Mouse (Mus musculus): Measurements from ENCODE around the gene Nbeal2. TPM values are rescaled to one million over a fixed set of nuclear protein-coding genes. Genes with fewer than 3 reads are reported as not detected.

The Nbeal2 gene
- total RNA-seq, 2 experiments from 2014 or later: 1.4 to 16.3 TPM

GRCm38 (mm10) chr9:110680736-110681507, 27.0 kb upstream of the Nbeal2 start:
- ATAC-seq (replicated peaks; ENCODE audit: low FRiP score, poor library complexity, severe bottlenecking): no peak

- ATAC-seq (replicated peaks; ENCODE audit: low FRiP score, poor library complexity, severe bottlenecking): no peak
Observed at GRCm38 (mm10) chr9:110678886-110679285, 24.9 kb upstream of the Nbeal2 start.

GRCm38 (mm10) chr9:110676492-110676911, 22.5 kb upstream of the Nbeal2 start:
- peak; percentile 62 for ATAC-seq (replicated peaks; ENCODE audit: low FRiP score, poor library complexity, severe bottlenecking)

GRCm38 (mm10) chr9:110673107-110673752, 19.3 kb upstream of the Nbeal2 start:
- ATAC-seq (replicated peaks; ENCODE audit: low FRiP score, poor library complexity, severe bottlenecking): no peak

- 0 out of 2 replicates have a peak, but pooled peaks have one; percentile 58 for ATAC-seq (replicated peaks; ENCODE audit: low FRiP score, poor library complexity, severe bottlenecking)
Observed at GRCm38 (mm10) chr9:110672462-110673106, 18.6 kb upstream of the Nbeal2 start.

GRCm38 (mm10) chr9:110669785-110670184, 15.8 kb upstream of the Nbeal2 start:
- no peak for ATAC-seq (replicated peaks; ENCODE audit: low FRiP score, poor library complexity, severe bottlenecking)

GRCm38 (mm10) chr9:110668601-110669293, 14.8 kb upstream of the Nbeal2 start:
- ATAC-seq (replicated peaks; ENCODE audit: low FRiP score, poor library complexity, severe bottlenecking): peak; percentile 50; the same call in 1 of the 2 replicates

- ATAC-seq (replicated peaks; ENCODE audit: low FRiP score, poor library complexity, severe bottlenecking): no peak
Observed at GRCm38 (mm10) chr9:110667219-110667836, 13.4 kb upstream of the Nbeal2 start.

- ATAC-seq (replicated peaks; ENCODE audit: low FRiP score, poor library complexity, severe bottlenecking): no peak
Observed at GRCm38 (mm10) chr9:110666374-110666773, 12.4 kb upstream of the Nbeal2 start.

- peak; percentile 91 for ATAC-seq (replicated peaks; ENCODE audit: low FRiP score, poor library complexity, severe bottlenecking)
Observed at GRCm38 (mm10) chr9:110665912-110666311, 12.0 kb upstream of the Nbeal2 start.

GRCm38 (mm10) chr9:110662844-110663243, 8.9 kb upstream of the Nbeal2 start:
- no peak for ATAC-seq (replicated peaks; ENCODE audit: low FRiP score, poor library complexity, severe bottlenecking)

- no peak for ATAC-seq (replicated peaks; ENCODE audit: low FRiP score, poor library complexity, severe bottlenecking)
Observed at GRCm38 (mm10) chr9:110660856-110661612, 7.1 kb upstream of the Nbeal2 start.

GRCm38 (mm10) chr9:110660208-110660607, 6.2 kb upstream of the Nbeal2 start:
- no peak for ATAC-seq (replicated peaks; ENCODE audit: low FRiP score, poor library complexity, severe bottlenecking)

- ATAC-seq (replicated peaks; ENCODE audit: low FRiP score, poor library complexity, severe bottlenecking): no peak
Observed at GRCm38 (mm10) chr9:110659521-110659920, 5.6 kb upstream of the Nbeal2 start.

GRCm38 (mm10) chr9:110657474-110658078, 3.6 kb upstream of the Nbeal2 start:
- ATAC-seq (replicated peaks; ENCODE audit: low FRiP score, poor library complexity, severe bottlenecking): no peak

GRCm38 (mm10) chr9:110656249-110657221, 2.6 kb upstream of the Nbeal2 start, which contains the start of gene Ccdc12:
Gene Ccdc12 (plus strand): TSS chr9:110656503.
- peak; percentile 82 for ATAC-seq (replicated peaks; ENCODE audit: low FRiP score, poor library complexity, severe bottlenecking)

GRCm38 (mm10) chr9:110655651-110656007, 1.7 kb upstream of the Nbeal2 start:
- ATAC-seq (replicated peaks; ENCODE audit: low FRiP score, poor library complexity, severe bottlenecking): no peak

Data from erythroid progenitor cell, adult 5-6 weeks (primary cell).